Mouse (Mus musculus): ENCODE measurements around the gene Fth1.

Fth1 gene

GRCm38 (mm10) chr19:9991304-9991703 lies 10.9 kb downstream of the Fth1 start:
- peak; percentile 48 to 70 for DNase-seq (ENCODE audit: low read depth in 1 of 2, low spot score in 2 of 2)

- DNase-seq (ENCODE audit: low read depth in 1 of 2, low spot score in 2 of 2) = no peak
These were observed 11.9 kb downstream of the Fth1 start for GRCm38 (mm10) chr19:9992011-9992958.

GRCm38 (mm10) chr19:9993036-9993656 lies 12.7 kb downstream of the Fth1 start:
- DNase-seq (ENCODE audit: low read depth in 1 of 2, low spot score in 2 of 2) = peak; percentile 60 to 74

- DNase-seq (ENCODE audit: low read depth in 1 of 2, low spot score in 2 of 2) = no peak
These were observed 17.0 kb downstream of the Fth1 start for GRCm38 (mm10) chr19:9997204-9998062.

GRCm38 (mm10) chr19:9998063-9998416 lies 17.6 kb downstream of the Fth1 start:
- no peak for DNase-seq (ENCODE audit: low read depth in 1 of 2, low spot score in 2 of 2)

- no peak for DNase-seq (ENCODE audit: low read depth in 1 of 2, low spot score in 2 of 2)
These were observed 18.5 kb downstream of the Fth1 start for GRCm38 (mm10) chr19:9998736-9999486.

GRCm38 (mm10) chr19:10000330-10000729 lies 19.9 kb downstream of the Fth1 start:
- no peak for DNase-seq (ENCODE audit: low read depth in 1 of 2, low spot score in 2 of 2)

GRCm38 (mm10) chr19:10001206-10001969 lies 21.0 kb downstream of the Fth1 start, which contains the start of the genes Best1 and Rab3il1:
Best1 (minus strand) TSS chr19:10001633.
Rab3il1 (plus strand) TSS chr19:10001669.
- DNase-seq (ENCODE audit: low read depth in 1 of 2, low spot score in 2 of 2) = no peak

GRCm38 (mm10) chr19:10003696-10004095 lies 23.3 kb downstream of the Fth1 start:
- DNase-seq (ENCODE audit: low read depth in 1 of 2, low spot score in 2 of 2) = no peak

- DNase-seq (ENCODE audit: low read depth in 1 of 2, low spot score in 2 of 2) = no peak
These were observed 31.0 kb downstream of the Fth1 start for GRCm38 (mm10) chr19:10011408-10011807.

GRCm38 (mm10) chr19:10012827-10013278 lies 32.5 kb downstream of the Fth1 start:
- no peak for DNase-seq (ENCODE audit: low read depth in 1 of 2, low spot score in 2 of 2)

- no peak for DNase-seq (ENCODE audit: low read depth in 1 of 2, low spot score in 2 of 2)
These were observed 33.0 kb downstream of the Fth1 start for GRCm38 (mm10) chr19:10013348-10013747.

- DNase-seq (ENCODE audit: low read depth in 1 of 2, low spot score in 2 of 2) = no peak
These were observed 33.5 kb downstream of the Fth1 start for GRCm38 (mm10) chr19:10013913-10014312.

- DNase-seq (ENCODE audit: low read depth in 1 of 2, low spot score in 2 of 2) = no peak
These were observed 34.4 kb downstream of the Fth1 start for GRCm38 (mm10) chr19:10014824-10015223.

- DNase-seq (ENCODE audit: low read depth in 1 of 2, low spot score in 2 of 2) = no peak
These were observed 35.0 kb downstream of the Fth1 start for GRCm38 (mm10) chr19:10015442-10015841.

- no peak for DNase-seq (ENCODE audit: low read depth in 1 of 2, low spot score in 2 of 2)
These were observed 35.8 kb downstream of the Fth1 start for GRCm38 (mm10) chr19:10016151-10016550.

- peak; percentile 56 to 77 for DNase-seq (ENCODE audit: low read depth in 1 of 2, low spot score in 2 of 2)
These were observed 37.5 kb downstream of the Fth1 start for GRCm38 (mm10) chr19:10017637-10018526.

- no peak for DNase-seq (ENCODE audit: low read depth in 1 of 2, low spot score in 2 of 2)
These were observed 38.1 kb downstream of the Fth1 start for GRCm38 (mm10) chr19:10018527-10018818.

GRCm38 (mm10) chr19:10019214-10019760 lies 38.9 kb downstream of the Fth1 start:
- no peak for DNase-seq (ENCODE audit: low read depth in 1 of 2, low spot score in 2 of 2)
